Mouse (Mus musculus) splenic B cell, adult 2 months (primary cell): ENCODE results near the gene Ppm1b.
"Not testable (repeated sequence)": the region's sequence is repeated elsewhere in the genome, so short reads cannot be mapped to it uniquely, and the experiment has no call there.

Experiments used
- DNase-seq: peaks from one replicate; pipeline ENCODE4 v3.0.0-alpha.2; 2011; ENCODE audit warnings: low read depth, low spot score
- H3K27me3 ChIP-seq: 2 replicates; pipeline ENCODE4 v1.6.1; 2012; ENCODE audit warnings: mild to moderate bottlenecking, low read length, moderate library complexity, mixed read lengths; ENCODE audit not compliant: control insufficient read depth, poor library complexity, insufficient read depth, severe bottlenecking
- H3K36me3 ChIP-seq: 2 replicates; pipeline ENCODE4 v1.6.1; 2012; ENCODE audit warnings: mild to moderate bottlenecking, low read length, moderate library complexity, mixed read lengths; ENCODE audit not compliant: control insufficient read depth, poor library complexity, insufficient read depth, severe bottlenecking

Gene Ppm1b

GRCm38 (mm10) chr17:84956441-84956840 is at the start of gene Ppm1b:
Ppm1b (plus strand) TSS chr17:84956741.
- no peaks in the 10 kb centered on the region for H3K27me3 ChIP-seq
- no peak for DNase-seq
- H3K36me3 ChIP-seq = no peaks in the 10 kb centered on the region; the same call in 1 of the 2 replicates

DNA sequence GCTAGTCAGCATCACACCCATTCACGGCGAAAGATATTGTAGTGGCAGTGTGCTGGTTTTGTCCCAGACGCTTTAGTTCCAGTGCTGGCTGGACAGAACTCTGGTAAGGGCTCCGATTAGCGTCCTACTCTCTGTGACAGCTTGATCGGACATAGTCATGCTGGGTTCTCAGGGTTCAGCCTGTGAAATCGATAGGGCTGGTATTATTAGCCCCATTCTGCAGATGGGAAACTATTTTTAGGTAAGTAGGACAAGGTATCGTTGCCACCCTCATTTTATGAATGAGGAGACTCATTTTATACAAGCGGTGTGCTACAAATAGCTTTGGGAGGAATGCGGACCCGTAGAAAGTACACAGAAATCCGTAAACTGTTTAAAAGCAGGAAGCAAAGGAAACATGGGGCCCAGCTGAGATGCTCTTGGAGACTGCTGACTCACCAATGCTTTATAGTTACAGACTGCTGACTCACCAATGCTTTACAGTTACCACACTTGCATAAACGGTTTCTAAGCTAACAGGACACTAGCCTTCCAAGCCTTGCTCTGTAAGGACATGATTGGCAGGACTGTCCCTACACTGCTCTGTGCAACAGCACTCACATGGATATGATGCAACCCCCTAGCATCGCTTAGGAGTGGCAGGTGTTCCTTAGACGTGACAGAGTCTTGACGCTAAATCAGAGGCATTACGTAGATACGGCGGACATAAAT is 34.7 kb upstream of the Ppm1b start:
- Histone ChIP-seq H3K27me3 (no peaks in the 10 kb centered on the region), H3K36me3 (no peaks in the 10 kb centered on the region)
- DNase-seq = no peak

- no peaks in the 10 kb centered on the region for H3K36me3 ChIP-seq
- H3K27me3 ChIP-seq = no peaks in the 10 kb centered on the region
- DNase-seq = no peak
Measured at GRCm38 (mm10) chr17:84924779-84925178, 31.8 kb upstream of the Ppm1b start.

DNA sequence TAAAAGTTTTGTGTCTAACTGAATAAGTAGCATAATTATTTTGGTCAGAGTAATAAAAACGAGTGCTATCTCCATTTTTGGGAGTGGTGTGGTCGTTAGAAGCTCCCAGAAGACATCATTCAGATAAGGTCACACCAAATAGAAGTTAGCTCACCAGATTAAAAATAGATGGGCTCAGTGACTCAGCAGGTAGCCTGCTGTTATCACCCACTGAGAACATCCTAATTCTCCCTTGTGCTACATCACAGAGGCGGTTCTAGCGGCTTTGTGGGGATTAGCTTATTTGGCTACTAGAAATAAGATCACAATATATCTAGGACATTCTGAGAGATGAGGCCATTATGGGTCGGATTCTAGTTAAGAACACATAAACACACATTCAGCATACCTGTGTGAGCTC is 30.3 kb upstream of the Ppm1b start:
- no peak for DNase-seq
- H3K36me3 ChIP-seq = no peaks in the 10 kb centered on the region
- H3K27me3 ChIP-seq = no peaks in the 10 kb centered on the region

GRCm38 (mm10) chr17:84927580-84927979 is 29.0 kb upstream of the Ppm1b start:
- no peaks in the 10 kb centered on the region for H3K36me3 ChIP-seq
- no peaks in the 10 kb centered on the region for H3K27me3 ChIP-seq
- no peak for DNase-seq

DNA sequence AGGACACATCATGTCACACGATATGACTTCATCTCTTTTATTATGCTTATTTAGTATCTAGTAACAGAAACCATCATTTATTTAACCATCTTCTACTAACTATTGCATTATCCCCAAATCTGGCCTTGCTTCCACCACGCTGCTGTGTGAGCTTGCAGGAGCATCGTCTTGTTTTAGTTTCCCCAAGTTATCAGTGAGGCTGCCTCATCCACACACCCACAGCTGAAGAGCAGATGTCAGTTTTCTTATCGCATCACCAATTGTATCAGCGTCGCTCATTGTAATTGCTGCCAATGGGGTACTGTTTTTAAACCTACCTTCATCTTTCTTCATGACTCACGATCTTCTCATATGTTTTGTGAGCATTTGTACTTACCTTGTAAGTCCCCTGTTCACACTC is 23.6 kb upstream of the Ppm1b start:
- no peaks in the 10 kb centered on the region for H3K36me3 ChIP-seq
- H3K27me3 ChIP-seq = no peaks in the 10 kb centered on the region
- no peak for DNase-seq

- Histone ChIP-seq H3K27me3 (no peaks in the 10 kb centered on the region), H3K36me3 (no peaks in the 10 kb centered on the region)
- no peak for DNase-seq
Measured at GRCm38 (mm10) chr17:84933968-84934367, 22.6 kb upstream of the Ppm1b start.

- not testable (repeated sequence) for H3K36me3 ChIP-seq, DNase-seq, H3K27me3 ChIP-seq
Measured at GRCm38 (mm10) chr17:84935620-84936019, 20.9 kb upstream of the Ppm1b start.

DNA sequence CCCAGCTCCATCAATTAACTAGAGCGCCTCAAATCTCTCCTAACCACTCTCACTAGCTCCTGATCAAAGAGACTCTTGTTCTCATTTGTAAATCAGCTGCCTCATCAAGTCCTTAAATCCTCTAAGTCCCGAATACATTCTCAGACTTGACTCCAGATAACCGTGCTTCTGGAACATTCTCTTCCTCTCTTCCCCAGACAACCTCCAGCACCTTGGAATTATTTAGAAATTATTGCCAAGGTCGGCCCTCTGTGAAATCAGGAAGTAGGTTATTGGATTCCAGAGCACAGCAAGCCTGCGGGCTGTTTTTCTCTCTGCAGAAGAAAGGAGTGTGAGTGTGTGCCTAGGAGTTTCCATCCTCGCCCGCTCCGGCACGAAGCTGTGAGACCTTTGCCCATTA is 20.2 kb upstream of the Ppm1b start:
- Histone ChIP-seq H3K36me3 (no peaks in the 10 kb centered on the region), H3K27me3 (no peaks in the 10 kb centered on the region)
- DNase-seq = no peak

- H3K36me3 ChIP-seq = no peaks in the 10 kb centered on the region
- no peak for DNase-seq
- H3K27me3 ChIP-seq = no peaks in the 10 kb centered on the region
Measured at GRCm38 (mm10) chr17:84936809-84937208, 19.7 kb upstream of the Ppm1b start.

- no peak for DNase-seq
- Histone ChIP-seq H3K27me3 (no peaks in the 10 kb centered on the region), H3K36me3 (no peaks in the 10 kb centered on the region)
Measured at GRCm38 (mm10) chr17:84937220-84937619, 19.3 kb upstream of the Ppm1b start.

- DNase-seq = no peak
- H3K27me3 ChIP-seq = no peaks in the 10 kb centered on the region
- no peaks in the 10 kb centered on the region for H3K36me3 ChIP-seq
Measured at GRCm38 (mm10) chr17:84938215-84938614, 18.3 kb upstream of the Ppm1b start.

DNA sequence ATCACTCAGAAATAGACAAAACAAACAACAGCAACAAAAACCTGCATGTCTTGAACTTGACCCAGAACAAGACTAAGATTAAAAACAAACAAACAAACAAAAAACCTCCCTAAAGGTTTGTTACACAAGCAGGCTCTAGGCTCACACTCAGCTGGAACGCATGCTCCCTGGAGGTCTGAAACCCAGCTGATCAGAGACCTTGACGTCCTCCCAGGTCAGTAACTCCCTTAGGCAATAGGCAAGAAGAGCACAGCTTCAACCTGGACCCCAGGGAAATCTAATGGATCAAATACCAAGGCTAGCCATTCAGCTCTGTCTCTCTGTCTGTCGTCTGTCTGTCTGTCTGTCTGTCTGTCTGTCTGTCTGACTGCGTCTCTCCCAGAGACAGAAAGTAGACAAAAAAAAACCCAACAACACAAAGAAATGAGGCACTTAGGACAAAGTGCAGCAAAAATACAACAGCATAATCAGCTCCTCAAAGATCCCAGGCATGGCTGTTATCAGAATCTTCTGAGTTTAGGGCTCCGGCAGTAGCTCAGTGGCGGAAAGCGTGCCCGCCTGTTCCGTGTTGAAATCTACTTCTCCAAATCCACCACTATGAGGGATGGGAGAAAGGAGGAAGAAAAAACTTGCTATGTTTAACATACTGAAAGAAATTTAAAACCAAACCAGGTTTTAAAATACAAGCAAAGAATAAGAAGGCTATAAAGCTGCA is 16.4 kb upstream of the Ppm1b start:
- H3K36me3 ChIP-seq = no peaks in the 10 kb centered on the region
- H3K27me3 ChIP-seq = no peaks in the 10 kb centered on the region
- no peak for DNase-seq

- H3K27me3 ChIP-seq = no peaks in the 10 kb centered on the region
- H3K36me3 ChIP-seq = no peaks in the 10 kb centered on the region
- no peak for DNase-seq
Measured at GRCm38 (mm10) chr17:84941291-84941868, 15.2 kb upstream of the Ppm1b start.

DNA sequence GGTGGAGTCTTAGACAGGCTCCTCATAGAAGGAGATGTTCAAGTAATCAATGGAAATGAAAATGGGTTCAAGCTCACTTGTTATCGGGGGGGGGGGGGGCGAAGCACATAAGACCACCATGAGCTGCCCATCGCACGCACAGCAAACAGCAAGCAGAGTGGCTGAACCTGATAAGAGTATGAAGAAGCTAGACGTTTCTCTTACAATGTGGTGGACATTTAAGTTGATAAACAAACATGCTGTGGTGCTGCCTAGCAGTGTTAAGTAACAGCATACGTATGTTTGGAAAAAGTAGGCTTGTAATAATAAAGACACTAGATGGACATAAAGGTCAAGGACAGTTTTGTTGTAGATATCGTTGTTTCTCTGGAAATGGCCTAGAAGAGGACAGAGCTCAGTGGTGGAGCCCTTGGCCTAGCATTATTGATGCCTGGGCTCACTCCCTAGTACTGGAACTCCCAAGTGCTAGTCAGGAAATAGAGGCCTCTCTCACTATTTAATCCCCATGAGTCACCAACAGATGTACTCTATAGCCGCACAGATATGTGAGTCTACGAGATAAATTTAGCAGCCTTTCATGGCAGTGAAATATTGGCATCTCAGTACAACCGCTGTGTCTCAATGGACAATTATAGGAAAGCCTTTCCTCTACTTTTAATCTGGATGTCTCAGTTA is 14.0 kb upstream of the Ppm1b start:
- no peak for DNase-seq
- no peaks in the 10 kb centered on the region for H3K27me3 ChIP-seq

More for the DNA sequence above, 14.0 kb upstream of the Ppm1b start:
- H3K36me3 ChIP-seq = no peaks in the 10 kb centered on the region
